Mouse (Mus musculus): Measurements from ENCODE around the gene Cdkn1c.

The Cdkn1c gene

DNA sequence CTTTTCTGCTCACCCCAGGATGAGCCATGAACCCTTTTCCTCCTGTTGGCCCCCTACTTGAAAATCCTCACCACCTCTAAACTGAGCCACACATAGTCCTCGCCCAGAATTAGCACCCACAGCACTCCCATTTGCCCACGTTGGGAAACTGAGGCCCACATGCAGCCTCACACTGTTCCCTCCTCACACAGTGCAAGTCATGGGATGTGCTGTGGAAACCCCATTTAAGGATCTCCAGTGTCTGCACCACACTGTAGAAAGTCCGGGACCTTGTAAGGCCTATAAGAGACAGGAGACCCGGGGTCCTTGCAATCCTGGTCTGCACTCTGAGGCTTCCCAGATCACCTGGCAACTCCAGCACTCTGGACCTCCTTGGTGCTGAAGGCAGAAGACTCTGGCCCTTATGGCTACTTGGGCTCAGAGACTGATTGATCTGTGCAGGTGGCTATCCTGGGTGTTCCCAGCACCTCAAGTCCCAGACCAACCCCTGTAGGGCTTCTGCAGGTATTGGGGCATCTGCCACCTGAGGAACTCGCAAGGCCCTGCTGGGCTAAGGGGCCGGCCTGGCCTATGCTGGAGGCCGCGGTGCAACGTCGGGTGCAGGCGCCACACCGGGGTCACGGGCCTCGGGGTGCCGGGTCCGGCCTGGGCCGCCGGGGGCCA, 23.5 kb downstream of the Cdkn1c start:
- no peak for DNase-seq (ENCODE audit: low spot score in 2 of 2)

DNA sequence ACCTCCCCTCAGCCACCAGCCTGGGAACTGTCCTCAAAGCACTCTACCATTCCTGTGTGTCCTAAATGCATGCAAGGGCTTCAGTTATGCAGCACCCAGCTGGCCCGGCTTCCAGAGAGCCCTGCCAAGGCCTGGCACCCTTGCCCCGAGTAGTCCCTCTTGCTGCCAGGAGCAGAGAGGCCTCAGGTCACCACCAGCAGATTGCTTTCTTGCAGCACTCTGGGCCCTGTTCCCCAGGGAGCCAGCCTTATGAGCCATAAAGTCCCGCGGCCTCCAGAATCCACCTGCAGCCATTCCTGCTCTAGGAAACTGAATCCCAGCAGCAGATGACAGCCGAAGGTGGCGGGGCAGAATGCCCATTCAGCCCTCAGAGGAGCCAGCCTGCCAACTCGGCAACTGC, 27.5 kb downstream of the Cdkn1c start:
- no peak for DNase-seq (ENCODE audit: low spot score in 2 of 2)

- DNase-seq (ENCODE audit: low spot score in 2 of 2), result no peak
Observed at GRCm38 (mm10) chr7:143432631-143433030, 28.2 kb downstream of the Cdkn1c start.

GRCm38 (mm10) chr7:143428814-143429499, 31.9 kb downstream of the Cdkn1c start:
- no peak for DNase-seq (ENCODE audit: low spot score in 2 of 2)

DNA sequence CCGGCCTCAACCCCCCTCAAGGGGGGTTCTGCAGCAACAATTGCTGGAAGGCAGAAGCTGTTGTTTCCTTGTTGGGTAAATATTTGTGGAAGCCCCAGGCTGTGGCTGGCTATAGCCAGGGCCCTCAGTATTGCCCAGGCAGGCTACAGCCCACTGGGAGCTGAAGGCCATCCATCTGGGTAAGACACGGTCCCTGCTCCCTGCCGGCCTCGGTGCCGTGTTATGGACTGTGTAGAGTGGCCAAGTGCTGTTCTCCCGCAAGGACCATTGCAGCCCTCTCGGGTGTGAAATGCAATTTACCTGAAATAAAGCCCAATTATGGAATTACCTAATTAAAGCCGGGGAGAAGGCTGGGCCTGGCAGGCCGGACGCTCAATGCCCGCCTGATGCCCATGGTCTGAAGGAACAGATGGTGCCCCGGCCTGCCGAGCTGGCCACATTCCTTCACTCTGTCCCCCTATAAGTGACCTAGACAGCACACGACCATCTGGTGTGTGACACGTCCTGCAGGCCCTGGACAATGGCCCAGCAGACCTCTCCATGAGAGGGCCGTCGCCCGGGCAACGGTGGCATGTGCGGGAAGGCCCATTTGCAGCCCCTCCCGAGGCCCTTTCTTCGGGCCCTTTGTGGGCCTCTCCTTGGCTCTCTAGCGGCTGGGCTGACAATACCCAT, 32.6 kb downstream of the Cdkn1c start:
- no peak for DNase-seq (ENCODE audit: low spot score in 2 of 2)

DNA sequence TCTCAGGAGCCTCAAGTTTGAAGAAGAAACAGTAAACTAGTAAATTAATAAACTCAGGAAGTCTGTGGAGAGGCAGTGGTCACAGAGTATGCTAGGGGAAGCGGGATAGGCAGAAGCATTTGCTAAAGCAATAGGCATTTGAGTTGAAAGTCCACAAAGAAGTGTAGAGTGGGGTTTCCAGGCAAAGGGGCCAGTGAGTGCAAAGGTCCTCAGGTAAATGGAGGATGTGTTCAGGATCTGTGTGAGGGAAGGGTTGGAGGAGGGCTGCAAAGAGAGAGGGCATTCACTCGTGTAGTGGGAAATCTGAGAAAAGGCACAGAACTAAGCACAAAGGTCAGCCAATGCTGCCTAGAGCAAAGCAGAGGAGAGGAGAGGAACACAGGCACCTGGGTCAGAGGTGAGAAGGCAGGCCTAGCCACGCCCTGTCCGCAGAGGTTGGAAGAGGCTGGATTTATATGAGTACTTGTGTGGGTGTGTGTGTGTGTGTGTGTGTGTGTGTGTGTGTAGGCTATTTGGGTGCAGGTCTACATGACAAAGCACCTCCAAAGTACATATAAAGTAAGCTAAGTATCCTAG, 41.2 kb downstream of the Cdkn1c start:
- no peak for DNase-seq (ENCODE audit: low spot score in 2 of 2)

GRCm38 (mm10) chr7:143417875-143418274, 43.0 kb downstream of the Cdkn1c start:
- DNase-seq (ENCODE audit: low spot score in 2 of 2), result no peak

DNA sequence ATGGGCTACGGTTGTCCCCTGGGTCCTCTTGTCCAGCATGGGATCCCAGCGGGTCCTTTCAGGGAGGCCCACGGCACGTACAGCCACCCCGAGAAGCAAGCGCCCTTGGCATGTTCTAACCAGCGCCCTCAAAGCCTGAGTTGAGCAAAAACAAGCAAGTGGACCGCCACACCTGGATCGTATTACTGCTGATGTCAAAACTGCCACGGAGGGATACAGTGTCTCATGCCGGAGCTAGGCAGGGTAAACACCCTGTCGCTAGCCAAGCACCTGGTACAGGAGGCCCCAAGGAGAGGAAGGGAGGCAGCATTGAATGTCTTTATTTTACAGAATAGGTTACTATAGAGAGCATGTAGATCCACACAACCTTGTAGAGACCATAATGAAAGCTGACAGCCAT, 44.4 kb downstream of the Cdkn1c start:
- no peak for DNase-seq (ENCODE audit: low spot score in 2 of 2)

DNA sequence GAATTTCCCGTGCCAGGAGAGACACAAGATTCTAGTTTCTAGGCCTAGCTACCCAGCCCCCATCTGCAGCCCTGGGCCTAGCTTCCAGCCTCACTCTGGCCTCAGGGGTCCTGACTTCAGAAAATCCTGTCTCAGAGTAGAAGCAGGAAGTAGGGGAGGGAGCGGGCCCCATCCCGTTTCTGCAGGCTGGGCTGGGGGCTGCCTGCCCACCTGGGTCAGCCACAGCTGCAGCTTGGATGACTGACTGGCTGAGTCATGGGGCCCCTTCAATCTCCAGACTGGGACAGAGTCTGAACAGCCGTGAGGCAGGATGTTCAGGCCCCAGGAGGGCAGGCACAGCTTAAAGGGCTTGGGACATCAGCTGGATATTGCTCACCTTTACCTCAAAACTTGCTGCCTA, 45.8 kb downstream of the Cdkn1c start:
- DNase-seq (ENCODE audit: low spot score in 2 of 2), result no peak

DNA sequence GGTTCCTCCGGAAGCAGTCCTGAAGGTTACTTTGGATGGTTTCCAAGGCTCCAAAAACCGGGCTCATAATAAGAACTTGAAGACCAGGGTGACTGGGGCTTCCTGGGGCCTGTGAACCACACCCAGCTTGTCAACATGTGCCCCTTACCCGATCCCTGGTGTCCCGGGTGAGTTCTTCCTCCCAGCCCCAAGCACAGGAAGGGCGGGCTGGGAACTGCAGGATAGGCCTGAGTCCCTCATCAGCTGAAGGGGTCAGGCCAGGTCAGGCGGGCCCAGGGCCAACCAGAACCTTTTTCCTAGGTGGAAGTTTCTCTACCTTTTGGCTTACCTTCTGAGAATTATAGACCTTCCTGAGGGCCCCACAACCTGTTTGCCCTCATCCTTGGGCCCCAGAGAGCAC, 48.2 kb downstream of the Cdkn1c start:
- DNase-seq (ENCODE audit: low spot score in 2 of 2), result no peak

- peak in 1 of 2 experiments; percentile 71 for DNase-seq (ENCODE audit: low spot score in 2 of 2)
Observed at GRCm38 (mm10) chr7:143408615-143409021, 52.2 kb downstream of the Cdkn1c start.

Data from urinary bladder, adult 18-20 months (tissue).